Mouse (Mus musculus) liver, embryonic 11.5 days (tissue): ENCODE measurements around the gene Inip. TPM values are rescaled to one million over a fixed set of nuclear protein-coding genes. Genes with fewer than 3 reads are reported as not detected.
A peak's percentile ranks its signal among the peaks of the same experiment; 100 is the strongest.

Experiments
- ATAC-seq: fragments of 200-750 bp; cut with Nextera tagmentation; replicated peaks from 2 replicates; pipeline ENCODE4 v1.8.0; 2017; ENCODE audit warnings: moderate number of reproducible peaks, mild to moderate bottlenecking, moderate TSS enrichment, moderate library complexity; ENCODE audit not compliant: low FRiP score
- DNase-seq: peaks from one replicate; pipeline ENCODE4 v3.0.0-alpha.2; 2017; ENCODE audit warnings: low spot score
- H3K27ac ChIP-seq: fragments of 300-500 bp; sonication (generic); 2 replicates; pipeline ENCODE4 v1.5.1; 2014; ENCODE audit warnings: mild to moderate bottlenecking, low read depth, low read length, control low read depth
- H3K27me3 ChIP-seq: fragments of 300-500 bp; sonication (generic); replicated peaks from 2 replicates; pipeline ENCODE4 v1.6.1; 2014; ENCODE audit warnings: low read length, mixed read lengths; ENCODE audit not compliant: control insufficient read depth, insufficient read depth
- H3K36me3 ChIP-seq: fragments of 300-500 bp; sonication (generic); 2 replicates; pipeline ENCODE4 v1.6.1; 2014; ENCODE audit warnings: mild to moderate bottlenecking, low read length, moderate library complexity, mixed read lengths; ENCODE audit not compliant: control insufficient read depth, insufficient read depth
- H3K4me1 ChIP-seq: fragments of 300-500 bp; sonication (generic); replicated peaks from 2 replicates; pipeline ENCODE4 v1.6.1; 2014; ENCODE audit warnings: low read length, mixed read lengths; ENCODE audit not compliant: control insufficient read depth, insufficient read depth
- H3K4me2 ChIP-seq: fragments of 300-500 bp; sonication (generic); 2 replicates; pipeline ENCODE4 v1.6.1; 2014; ENCODE audit warnings: mild to moderate bottlenecking, control low read depth, moderate library complexity
- H3K4me3 ChIP-seq: fragments of 300-500 bp; sonication (generic); 2 replicates; pipeline ENCODE4 v1.5.1; 2014; ENCODE audit warnings: low read depth, low read length, control low read depth
- H3K9ac ChIP-seq: fragments of 300-500 bp; sonication (generic); 2 replicates; pipeline ENCODE4 v1.6.1; 2014; ENCODE audit warnings: low read depth, low read length, control low read depth
- H3K9me3 ChIP-seq: fragments of 300-500 bp; sonication (generic); 2 replicates; pipeline ENCODE4 v1.6.1; 2016; ENCODE audit warnings: low read length, inconsistent platforms, mixed read lengths; ENCODE audit not compliant: control insufficient read depth
- WGBS: fragments of 180-500 bp; shearing (Covaris S2); extraction: QIAGEN DNeasy Blood & Tissue Kit; methylation state at CpG from one replicate; pipeline ENCODE4 v1.1.7; 2014; 5-methylcytosine and 5-hydroxymethylcytosine counted together
- polyA plus RNA-seq: library from polyadenylated mRNA; unstranded; fragments of >200 nt; fragmentation: Nextera tagmentation; extraction: Ambion mirVana; gene quantifications from 2 replicates; pipeline ENCODE4 v1.2.1, GENCODE M21; 2014

The Inip gene
- 49.9 and 53.8 TPM in 2 replicates for polyA plus RNA-seq

DNA sequence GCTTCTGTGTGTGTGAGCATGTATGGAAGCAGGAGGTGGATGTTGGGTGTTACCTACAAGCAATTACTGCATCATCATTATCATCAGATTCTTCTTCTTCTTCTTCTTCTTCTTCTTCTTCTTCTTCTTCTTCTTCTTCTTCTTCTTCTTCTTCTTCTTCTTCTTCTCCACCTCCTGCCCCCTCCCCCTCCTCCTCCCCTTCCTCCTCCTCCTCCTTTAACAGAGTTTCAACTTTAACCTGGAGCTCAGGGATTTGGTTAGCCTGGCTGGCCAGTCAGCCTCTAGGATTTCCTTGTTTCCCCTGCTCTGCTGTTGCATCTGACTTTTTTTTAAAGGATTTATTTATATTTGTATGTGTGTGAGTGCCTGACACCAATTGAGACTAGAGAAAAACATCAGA, at the start of gene Inip:
Gene Inip (minus strand): TSS at position 101 of the 400 bp plus-strand sequence.
- Histone ChIP-seq H3K27ac (peak within 1 kb of the TSS; percentile 53; the same call in 1 of the 2 replicates), H3K36me3 (no peaks in the 10 kb centered on the region), H3K4me3 (no peak within 1 kb of the TSS), H3K9ac (no peak within 1 kb of the TSS), H3K9me3 (no peaks in the 10 kb centered on the region), H3K4me2 (no peak within 1 kb of the TSS), H3K27me3 (no peaks in the 10 kb centered on the region), H3K4me1 (peaks cover 20% of the 10 kb centered on the region)
- ATAC-seq (no peak), DNase-seq (no peak)

DNA sequence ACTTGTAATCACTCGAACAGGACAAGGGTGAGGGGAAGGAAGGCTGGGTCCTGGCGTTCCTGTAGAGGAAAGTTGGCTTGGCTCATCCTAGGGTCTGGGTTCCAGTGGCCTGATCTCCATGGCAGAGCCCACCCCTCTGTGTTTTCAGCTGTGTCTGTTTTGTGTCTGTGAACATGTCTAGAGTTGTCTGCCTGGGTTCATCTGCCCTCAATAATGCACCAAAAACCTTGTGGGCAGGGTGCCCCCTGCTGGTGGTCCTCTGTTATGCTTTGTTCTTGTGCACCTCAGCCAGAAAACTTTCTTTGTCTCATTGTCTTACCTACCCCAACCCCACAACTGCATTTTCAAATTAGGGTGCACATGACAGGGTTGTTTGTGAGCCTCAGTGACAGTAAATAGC, 48.8 kb upstream of the Inip start:
- H3K4me3 ChIP-seq = no peak overlapping the region
- H3K9me3 ChIP-seq = no peaks in the 10 kb centered on the region
- no peak overlapping the region for H3K9ac ChIP-seq
- DNase-seq (peak; percentile 67), ATAC-seq (peak; percentile 51; the same call in 1 of the 2 replicates)
- H3K4me2 ChIP-seq = no peak overlapping the region
- no peak overlapping the region for H3K27ac ChIP-seq
- no peaks in the 10 kb centered on the region for H3K27me3 ChIP-seq
- WGBS = 73% methylated on average over 2 of the region's 2 CpGs
- peaks cover 5% of the 10 kb centered on the region; the same call in 1 of the 2 replicates for H3K36me3 ChIP-seq
- H3K4me1 ChIP-seq = no peaks in the 10 kb centered on the region

DNA sequence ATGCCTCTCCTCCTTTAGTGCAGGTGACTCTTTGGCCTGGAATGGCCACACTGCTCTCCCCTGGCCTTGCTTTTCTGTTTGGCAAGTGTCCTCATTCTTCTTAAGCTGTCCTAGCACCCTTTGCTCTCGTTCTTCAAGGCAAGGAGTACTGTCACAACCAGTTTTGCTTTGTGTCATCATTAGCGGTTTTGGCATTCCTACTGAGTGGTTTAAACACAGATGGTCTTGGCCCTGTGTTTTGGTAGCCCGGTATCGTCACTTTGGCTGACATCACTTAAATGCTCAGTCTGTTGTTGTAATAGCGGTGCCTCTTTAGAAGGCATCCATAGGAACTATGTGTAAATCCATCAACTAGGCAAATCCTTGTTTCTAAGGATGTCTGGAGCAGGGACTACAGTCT, 46.1 kb upstream of the Inip start:
- WGBS = 84% methylated on average over 5 of the region's 5 CpGs
- H3K36me3 ChIP-seq = peaks cover 5% of the 10 kb centered on the region; the same call in 1 of the 2 replicates

DNA sequence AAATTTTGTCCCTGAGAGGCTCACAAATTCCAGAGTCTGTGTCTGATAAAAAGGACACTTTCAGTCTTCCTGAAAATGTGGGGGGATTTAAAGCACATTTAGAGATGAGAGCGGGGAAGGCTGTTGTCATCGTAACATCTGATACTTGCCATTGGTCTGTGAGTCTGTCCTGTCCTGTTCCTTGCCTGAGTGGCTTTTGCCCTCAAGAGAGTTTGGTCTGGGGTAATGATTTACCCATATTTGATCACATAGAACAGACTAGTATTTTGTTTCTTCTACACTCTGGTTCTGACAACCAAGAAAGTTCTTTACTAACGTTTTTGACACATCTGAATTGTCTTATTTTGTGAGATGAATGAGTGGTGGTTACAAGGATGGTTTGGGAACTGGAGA, 43.9 kb upstream of the Inip start:
- no peak for ATAC-seq
- WGBS = 61% methylated on average over 3 of the region's 3 CpGs
- H3K27ac ChIP-seq = peak overlapping the region; percentile 14; the same call in 1 of the 2 replicates

More for the DNA sequence above, 46.1 kb upstream of the Inip start:
- no peaks in the 10 kb centered on the region for H3K27me3 ChIP-seq
- H3K4me1 ChIP-seq = no peaks in the 10 kb centered on the region
- H3K4me2 ChIP-seq = no peak overlapping the region
- H3K9ac ChIP-seq = no peak overlapping the region
- ATAC-seq (no peak), DNase-seq (no peak)
- H3K9me3 ChIP-seq = no peaks in the 10 kb centered on the region
- H3K4me3 ChIP-seq = no peak overlapping the region
- no peak overlapping the region for H3K27ac ChIP-seq

DNA sequence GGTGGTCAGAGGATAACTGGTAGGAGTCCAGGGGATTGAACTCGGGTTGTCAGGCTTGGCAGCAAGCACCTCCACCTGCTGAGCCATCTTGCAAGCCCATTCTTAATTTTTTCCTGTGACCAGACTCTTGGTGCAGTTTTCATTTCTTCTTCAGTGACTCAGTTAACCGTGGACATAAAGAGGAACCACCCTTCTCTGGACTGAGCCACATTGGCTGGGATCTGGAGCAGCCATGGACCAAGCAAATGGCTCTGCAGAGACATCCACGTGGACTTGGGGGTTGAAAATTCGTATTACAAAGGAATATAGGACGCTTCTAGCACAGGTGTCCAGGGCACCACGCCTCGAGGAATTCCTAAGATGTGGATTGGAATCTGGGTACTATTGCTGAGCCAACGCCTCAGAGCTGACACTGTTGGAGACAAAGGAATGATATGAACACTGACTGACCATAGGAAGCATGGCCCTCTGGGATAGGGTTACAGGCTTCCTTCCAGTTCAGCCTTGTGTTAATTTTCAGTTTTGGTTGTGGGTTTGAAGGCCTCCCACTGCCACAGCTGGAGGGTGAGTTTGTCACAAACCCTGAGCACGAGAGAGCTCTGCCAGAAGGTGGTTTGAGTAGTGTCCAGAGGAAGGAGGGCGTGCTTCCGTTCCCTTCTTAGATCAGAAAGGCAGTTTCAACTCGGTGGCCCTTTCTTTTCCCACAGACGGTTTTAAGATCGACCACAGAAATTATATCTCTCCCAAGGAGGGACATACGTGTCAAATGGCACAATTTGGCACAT, 43.3 kb upstream of the Inip start:
- Histone ChIP-seq H3K4me3 (no peak overlapping the region), H3K4me2 (no peak overlapping the region), H3K9ac (no peak overlapping the region), H3K4me1 (no peaks in the 10 kb centered on the region), H3K9me3 (no peaks in the 10 kb centered on the region), H3K36me3 (peaks cover 5% of the 10 kb centered on the region; the same call in 1 of the 2 replicates), H3K27ac (0 out of 2 replicates have a peak overlapping the region, but pooled peaks have one; percentile 14), H3K27me3 (no peaks in the 10 kb centered on the region)
- 64% methylated on average over 15 of the region's 15 CpGs for WGBS
- ATAC-seq (0 out of 2 replicates have a peak, but pooled peaks have one; percentile 41), DNase-seq (no peak)

More for the DNA sequence above, 43.9 kb upstream of the Inip start:
- DNase-seq = no peak
- Histone ChIP-seq H3K27me3 (no peaks in the 10 kb centered on the region), H3K4me1 (no peaks in the 10 kb centered on the region), H3K4me3 (no peak overlapping the region), H3K9me3 (no peaks in the 10 kb centered on the region), H3K9ac (no peak overlapping the region), H3K4me2 (0 out of 2 replicates have a peak overlapping the region, but pooled peaks have one; percentile 1), H3K36me3 (peaks cover 5% of the 10 kb centered on the region; the same call in 1 of the 2 replicates)

DNA sequence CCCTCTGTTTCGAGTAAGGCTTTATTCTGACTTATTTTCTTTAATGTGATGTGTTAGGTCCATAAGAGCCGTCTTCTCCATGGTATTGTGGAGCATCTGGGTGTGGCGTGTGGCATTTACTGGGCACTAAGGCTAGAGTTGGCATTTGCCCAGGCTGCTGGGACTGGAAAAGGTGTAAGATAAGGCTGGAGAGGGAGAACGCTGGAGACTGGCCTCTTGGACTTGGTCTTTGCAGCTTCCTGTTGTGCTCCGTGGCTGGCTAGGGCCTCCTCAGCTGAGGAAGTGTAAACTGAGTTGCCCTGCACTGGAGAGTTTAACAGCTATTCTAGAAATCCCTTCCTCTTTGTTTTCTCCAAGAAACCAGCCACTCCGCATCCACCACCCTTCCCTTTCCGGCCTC, 36.3 kb upstream of the Inip start:
- 54% methylated on average over 7 of the region's 7 CpGs for WGBS
- peak overlapping the region; percentile 60; the same call in 1 of the 2 replicates for H3K27ac ChIP-seq
- DNase-seq (no peak), ATAC-seq (no peak)
- no peaks in the 10 kb centered on the region for H3K27me3 ChIP-seq
- no peaks in the 10 kb centered on the region; the same call in 1 of the 2 replicates for H3K36me3 ChIP-seq
- no peaks in the 10 kb centered on the region for H3K9me3 ChIP-seq
- H3K4me2 ChIP-seq = no peak overlapping the region
- no peak overlapping the region for H3K9ac ChIP-seq
- H3K4me1 ChIP-seq = peaks cover 2% of the 10 kb centered on the region; the same call in 1 of the 2 replicates
- H3K4me3 ChIP-seq = no peak overlapping the region

DNA sequence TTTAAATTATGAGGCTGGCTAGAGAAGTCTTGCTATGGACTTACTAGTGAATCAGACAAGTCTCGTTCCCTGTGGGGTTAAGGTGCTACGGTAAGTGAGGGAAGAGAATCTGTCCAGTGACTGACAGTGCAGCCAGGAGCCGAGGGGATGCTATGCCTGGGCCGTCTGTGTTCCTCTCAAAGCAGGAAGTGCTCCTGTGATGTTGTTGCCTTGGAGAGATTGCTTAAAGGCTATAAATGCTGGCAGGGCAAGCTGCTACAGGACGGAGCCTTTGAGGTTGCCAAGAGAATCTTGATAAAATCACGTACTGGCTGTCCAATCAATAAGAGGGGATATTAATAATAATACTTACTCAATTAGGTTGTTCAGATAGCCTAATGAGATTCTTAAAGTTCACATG, 31.4 kb upstream of the Inip start:
- WGBS = 69% methylated on average over 6 of the region's 6 CpGs
- H3K27me3 ChIP-seq = no peaks in the 10 kb centered on the region
- ATAC-seq = no peak
- H3K4me3 ChIP-seq = no peak overlapping the region
- no peak overlapping the region for H3K9ac ChIP-seq
- no peak overlapping the region for H3K27ac ChIP-seq
- H3K36me3 ChIP-seq = no peaks in the 10 kb centered on the region; the same call in 1 of the 2 replicates
- DNase-seq = no peak
- peaks cover 2% of the 10 kb centered on the region; the same call in 1 of the 2 replicates for H3K4me1 ChIP-seq
- H3K4me2 ChIP-seq = no peak overlapping the region
- H3K9me3 ChIP-seq = no peaks in the 10 kb centered on the region

DNA sequence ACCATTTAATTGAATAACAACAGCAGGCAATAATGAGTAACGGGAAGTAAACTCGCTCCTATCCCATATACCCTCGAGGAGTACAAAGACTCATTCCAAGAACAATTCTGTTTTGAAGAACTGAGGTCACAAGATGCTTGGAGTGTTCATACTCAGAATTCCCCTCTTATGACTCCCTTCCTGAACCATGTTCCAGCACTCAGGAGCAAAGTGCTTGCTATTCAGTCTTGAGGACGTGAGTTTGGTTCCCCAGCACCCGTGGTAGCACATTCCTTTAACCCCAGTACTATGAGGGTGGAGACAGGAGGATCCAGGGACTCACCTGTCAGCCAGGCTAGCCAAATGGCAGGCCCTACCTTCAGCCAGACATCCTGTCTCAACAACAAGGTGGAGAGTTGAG, 29.6 kb upstream of the Inip start:
- Histone ChIP-seq H3K27me3 (no peaks in the 10 kb centered on the region), H3K27ac (no peak overlapping the region), H3K4me2 (no peak overlapping the region), H3K4me3 (no peak overlapping the region), H3K4me1 (no peaks in the 10 kb centered on the region), H3K9ac (no peak overlapping the region), H3K36me3 (peaks cover 2% of the 10 kb centered on the region; the same call in 1 of the 2 replicates), H3K9me3 (no peaks in the 10 kb centered on the region)
- ATAC-seq (no peak), DNase-seq (no peak)
- WGBS = 89% methylated on average over 5 of the region's 5 CpGs
